In genomic region chr3:158148998-158149397, GRCm38 (mm10) we compare ENCODE assay signal across 18 mouse cellular contexts.
"Had no signal": no experiment of that assay in that cellular context is flagged by ENCODE, and none has a peak within 500 bp of the region (broad histone marks: within the 10 kb centered on the region; RNA-seq: fewer than 3 reads in every experiment).

No protein-coding gene starts in this region.

- H3K27me3 ChIP-seq: midbrain, embryonic 12.5 days; neural tube, embryonic 13.5 days; neural tube, embryonic 15.5 days had no signal

- H3K4me2 ChIP-seq: lung, embryonic 14.5 days; midbrain, embryonic 12.5 days; neural tube, embryonic 13.5 days; neural tube, embryonic 15.5 days had no signal

- H3K4me3 ChIP-seq: midbrain, embryonic 10.5 days; midbrain, embryonic 12.5 days; myocyte; neural tube, embryonic 13.5 days; neural tube, embryonic 15.5 days had no signal

- H3K9me3 ChIP-seq: midbrain, embryonic 10.5 days; midbrain, embryonic 12.5 days; neural tube, embryonic 13.5 days; neural tube, embryonic 15.5 days had no signal

- H3K27ac ChIP-seq: midbrain, embryonic 10.5 days; midbrain, embryonic 12.5 days; neural tube, embryonic 13.5 days; neural tube, embryonic 15.5 days had no signal

- H3K36me3 ChIP-seq: midbrain, embryonic 10.5 days; midbrain, embryonic 12.5 days had no signal

- H3K4me1 ChIP-seq: midbrain, embryonic 10.5 days; midbrain, embryonic 12.5 days; neural tube, embryonic 13.5 days had no signal

- ATAC-seq: midbrain, embryonic 16.5 days had no signal

- DNase-seq: lung, embryonic 14.5 days; lung, postnatal 10 days; lung, postnatal 4 days; midbrain, embryonic 14.5 days; retina, postnatal 1 day; right cerebral cortex, adult 18-20 months; right cerebral cortex, postnatal 25 days; right cerebral cortex, postnatal 4 days; spleen, adult 18-20 months; thymus, adult 18-20 months; thymus, postnatal 14 days; thymus, postnatal 36 days had no signal

- H3K9ac ChIP-seq: lung, embryonic 14.5 days; midbrain, embryonic 12.5 days; neural tube, embryonic 13.5 days; neural tube, embryonic 15.5 days had no signal
